Mouse (Mus musculus): Measurements from ENCODE around the gene Usp18.

The Usp18 gene

GRCm38 (mm10) chr6:121224067-121224466, 21.6 kb upstream of the Usp18 start:
- no peak for DNase-seq (ENCODE audit: extremely low spot score, low read depth, low spot score)

- no peak for DNase-seq (ENCODE audit: extremely low spot score, low read depth, low spot score)
Measured at GRCm38 (mm10) chr6:121224993-121225392, 20.7 kb upstream of the Usp18 start.

- DNase-seq (ENCODE audit: extremely low spot score, low read depth, low spot score), result no peak
Measured at GRCm38 (mm10) chr6:121226043-121226442, 19.7 kb upstream of the Usp18 start.

- no peak for DNase-seq (ENCODE audit: extremely low spot score, low read depth, low spot score)
Measured at GRCm38 (mm10) chr6:121226744-121227143, 19.0 kb upstream of the Usp18 start.

GRCm38 (mm10) chr6:121228421-121228820, 17.3 kb upstream of the Usp18 start:
- DNase-seq (ENCODE audit: extremely low spot score, low read depth, low spot score), result no peak

- DNase-seq (ENCODE audit: extremely low spot score, low read depth, low spot score), result no peak
Measured at GRCm38 (mm10) chr6:121232652-121233051, 13.1 kb upstream of the Usp18 start.

GRCm38 (mm10) chr6:121236386-121236785, 9.3 kb upstream of the Usp18 start:
- DNase-seq (ENCODE audit: extremely low spot score, low read depth, low spot score), result no peak

- no peak for DNase-seq (ENCODE audit: extremely low spot score, low read depth, low spot score)
Measured at GRCm38 (mm10) chr6:121238209-121238608, 7.5 kb upstream of the Usp18 start.

- DNase-seq (ENCODE audit: extremely low spot score, low read depth, low spot score), result no peak
Measured at GRCm38 (mm10) chr6:121241780-121242179, 3.9 kb upstream of the Usp18 start.

- DNase-seq (ENCODE audit: extremely low spot score, low read depth, low spot score), result no peak
Measured at GRCm38 (mm10) chr6:121243161-121243560, 2.5 kb upstream of the Usp18 start.

GRCm38 (mm10) chr6:121246037-121246361, 293 bp downstream of the Usp18 start:
- no peak for DNase-seq (ENCODE audit: extremely low spot score, low read depth, low spot score)

GRCm38 (mm10) chr6:121250406-121250805, 4.7 kb downstream of the Usp18 start:
- no peak for DNase-seq (ENCODE audit: extremely low spot score, low read depth, low spot score)

- DNase-seq (ENCODE audit: extremely low spot score, low read depth, low spot score), result no peak
Measured at GRCm38 (mm10) chr6:121251256-121251655, 5.5 kb downstream of the Usp18 start.

- no peak for DNase-seq (ENCODE audit: extremely low spot score, low read depth, low spot score)
Measured at GRCm38 (mm10) chr6:121260548-121260947, 14.8 kb downstream of the Usp18 start.

GRCm38 (mm10) chr6:121261233-121261632, 15.5 kb downstream of the Usp18 start:
- no peak for DNase-seq (ENCODE audit: extremely low spot score, low read depth, low spot score)

GRCm38 (mm10) chr6:121262004-121262403, 16.3 kb downstream of the Usp18 start:
- no peak for DNase-seq (ENCODE audit: extremely low spot score, low read depth, low spot score)

- no peak for DNase-seq (ENCODE audit: extremely low spot score, low read depth, low spot score)
Measured at GRCm38 (mm10) chr6:121262496-121262895, 16.8 kb downstream of the Usp18 start.

- DNase-seq (ENCODE audit: extremely low spot score, low read depth, low spot score), result no peak
Measured at GRCm38 (mm10) chr6:121270156-121270555, 24.4 kb downstream of the Usp18 start.

- no peak for DNase-seq (ENCODE audit: extremely low spot score, low read depth, low spot score)
Measured at GRCm38 (mm10) chr6:121271707-121272074, 26.0 kb downstream of the Usp18 start.

GRCm38 (mm10) chr6:121272075-121272800, 26.5 kb downstream of the Usp18 start:
- DNase-seq (ENCODE audit: extremely low spot score, low read depth, low spot score), result peak; percentile 78

- peak; percentile 10 for DNase-seq (ENCODE audit: extremely low spot score, low read depth, low spot score)
Measured at GRCm38 (mm10) chr6:121274356-121274755, 28.6 kb downstream of the Usp18 start.

- no peak for DNase-seq (ENCODE audit: extremely low spot score, low read depth, low spot score)
Measured at GRCm38 (mm10) chr6:121284132-121284531, 38.4 kb downstream of the Usp18 start.

- no peak for DNase-seq (ENCODE audit: extremely low spot score, low read depth, low spot score)
Measured at GRCm38 (mm10) chr6:121299317-121299716, 53.6 kb downstream of the Usp18 start.

All from hindlimb bud, embryonic 11.5 days (tissue).